Mouse (Mus musculus) neural tube, embryonic 11.5 days (tissue): ENCODE measurements at regions not wholly inside any gene's neighbourhood (a gene's known extent, or its start where the extent isn't known, plus 50 kb on each side); places are given as distances from the start of the nearest gene placed in this dataset.
"Not testable (repeated sequence)": the region's sequence is repeated elsewhere in the genome, so short reads cannot be mapped to it uniquely, and the experiment has no call there.

Experiments used
- ATAC-seq: fragments of 200-750 bp; cut with Nextera tagmentation; 2 replicates; pipeline ENCODE4 v1.8.0; 2017; ENCODE audit warnings: moderate number of reproducible peaks, mild to moderate bottlenecking, moderate TSS enrichment, moderate library complexity; ENCODE audit not compliant: insufficient read depth, low FRiP score, low TSS enrichment
- DNase-seq: peaks from one replicate; pipeline ENCODE4 v3.0.0-alpha.2; 2015; ENCODE audit warnings: low spot score
- H3K27ac ChIP-seq: fragments of 300-500 bp; sonication (generic); 2 replicates; pipeline ENCODE4 v1.5.1; 2014; ENCODE audit warnings: low read depth, mild to moderate bottlenecking, low read length
- H3K27me3 ChIP-seq: fragments of 300-500 bp; sonication (generic); 2 replicates; pipeline ENCODE4 v1.6.1; 2014; ENCODE audit warnings: mild to moderate bottlenecking, low read length, mixed read lengths; ENCODE audit not compliant: control insufficient read depth, insufficient read depth
- H3K36me3 ChIP-seq: fragments of 300-500 bp; sonication (generic); 2 replicates; pipeline ENCODE4 v1.6.1; 2014; ENCODE audit warnings: mild to moderate bottlenecking, low read length, moderate library complexity, mixed read lengths; ENCODE audit not compliant: control insufficient read depth, insufficient read depth
- H3K4me1 ChIP-seq: fragments of 300-500 bp; sonication (generic); 2 replicates; pipeline ENCODE4 v1.6.1; 2014; ENCODE audit warnings: low read length, mixed read lengths; ENCODE audit not compliant: control insufficient read depth, insufficient read depth
- H3K4me2 ChIP-seq: fragments of 300-500 bp; sonication (generic); 2 replicates; pipeline ENCODE4 v1.6.1; 2014; ENCODE audit warnings: low read depth, mild to moderate bottlenecking, moderate library complexity
- H3K4me3 ChIP-seq: fragments of 300-500 bp; sonication (generic); 2 replicates; pipeline ENCODE4 v1.5.1; 2014; ENCODE audit warnings: low read depth, low read length
- H3K9ac ChIP-seq: fragments of 300-500 bp; sonication (generic); 2 replicates; pipeline ENCODE4 v1.6.1; 2014; ENCODE audit warnings: mild to moderate bottlenecking, low read length
- H3K9me3 ChIP-seq: fragments of 300-500 bp; sonication (generic); 2 replicates; pipeline ENCODE4 v1.6.1; 2016; ENCODE audit warnings: low read length; ENCODE audit not compliant: control insufficient read depth
- WGBS: fragments of 180-500 bp; shearing (Covaris S2); extraction: QIAGEN DNeasy Blood & Tissue Kit; methylation state at CpG from one replicate; pipeline ENCODE4 v1.1.7; 2014; 5-methylcytosine and 5-hydroxymethylcytosine counted together

- Histone ChIP-seq H3K27ac (no peak overlapping the region), H3K4me2 (no peak overlapping the region), H3K4me3 (no peak overlapping the region), H3K36me3 (no peaks in the 10 kb centered on the region), H3K9ac (no peak overlapping the region), H3K27me3 (peaks cover 5% of the 10 kb centered on the region), H3K4me1 (no peaks in the 10 kb centered on the region), H3K9me3 (no peaks in the 10 kb centered on the region)
- DNase-seq (no peak), ATAC-seq (no peak)
- 54% methylated on average over 2 of the region's 2 CpGs for WGBS
These were observed 114.2 kb downstream of the Nectin1 start for GRCm38 (mm10) chr9:43857988-43858387.

GRCm38 (mm10) chr9:43858761-43859160 lies 115.0 kb downstream of the Nectin1 start:
- DNase-seq, result no peak
- 46% methylated on average over 6 of the region's 6 CpGs for WGBS
- Histone ChIP-seq H3K9ac (no peak overlapping the region), H3K9me3 (no peaks in the 10 kb centered on the region), H3K36me3 (no peaks in the 10 kb centered on the region), H3K4me2 (no peak overlapping the region), H3K4me3 (no peak overlapping the region), H3K4me1 (peaks cover 4% of the 10 kb centered on the region; the same call in 1 of the 2 replicates), H3K27ac (no peak overlapping the region), H3K27me3 (peaks cover 5% of the 10 kb centered on the region)
- ATAC-seq, result no peak

GRCm38 (mm10) chr9:43860264-43860663 lies 116.5 kb downstream of the Nectin1 start:
- H3K36me3 ChIP-seq, result no peaks in the 10 kb centered on the region
- 93% methylated on average over 2 of the region's 2 CpGs for WGBS

GRCm38 (mm10) chr9:43861375-43861774 lies 117.6 kb downstream of the Nectin1 start:
- H3K27ac ChIP-seq, result no peak overlapping the region
- peaks cover 9% of the 10 kb centered on the region for H3K27me3 ChIP-seq
- ATAC-seq (no peak), DNase-seq (no peak)
- no peaks in the 10 kb centered on the region for H3K36me3 ChIP-seq
- H3K9me3 ChIP-seq, result no peaks in the 10 kb centered on the region
- H3K9ac ChIP-seq, result no peak overlapping the region
- H3K4me3 ChIP-seq, result no peak overlapping the region
- H3K4me2 ChIP-seq, result no peak overlapping the region
- H3K4me1 ChIP-seq, result peaks cover 10% of the 10 kb centered on the region
- 19% methylated on average over 10 of the region's 10 CpGs for WGBS

More at GRCm38 (mm10) chr9:43860264-43860663, 116.5 kb downstream of the Nectin1 start:
- peaks cover 10% of the 10 kb centered on the region for H3K4me1 ChIP-seq
- peaks cover 9% of the 10 kb centered on the region for H3K27me3 ChIP-seq
- no peak overlapping the region for H3K4me3 ChIP-seq
- no peak overlapping the region for H3K9ac ChIP-seq
- ATAC-seq (no peak), DNase-seq (no peak)
- no peak overlapping the region for H3K27ac ChIP-seq
- H3K9me3 ChIP-seq, result no peaks in the 10 kb centered on the region
- no peak overlapping the region for H3K4me2 ChIP-seq

GRCm38 (mm10) chr9:43862034-43862433 lies 118.2 kb downstream of the Nectin1 start:
- H3K4me1 ChIP-seq, result peaks cover 10% of the 10 kb centered on the region
- H3K9me3 ChIP-seq, H3K4me3 ChIP-seq, DNase-seq, ATAC-seq, H3K4me2 ChIP-seq, H3K9ac ChIP-seq, H3K36me3 ChIP-seq, H3K27me3 ChIP-seq, H3K27ac ChIP-seq: not testable (repeated sequence)
- 17% methylated on average over 11 of the region's 11 CpGs for WGBS

- peak; percentile 61 for ATAC-seq
- peak; percentile 73 for DNase-seq
- Histone ChIP-seq H3K27me3 (peaks cover 9% of the 10 kb centered on the region), H3K9me3 (no peaks in the 10 kb centered on the region), H3K4me3 (no peak overlapping the region), H3K9ac (peak overlapping the region; percentile 22; the same call in 1 of the 2 replicates), H3K36me3 (no peaks in the 10 kb centered on the region), H3K27ac (peak overlapping the region; percentile 44; the same call in 1 of the 2 replicates), H3K4me2 (peak overlapping the region; percentile 36), H3K4me1 (peaks cover 10% of the 10 kb centered on the region)
- 1% methylated on average over 30 of the region's 30 CpGs for WGBS
These were observed 120.0 kb downstream of the Nectin1 start for GRCm38 (mm10) chr9:43863609-43864397.

- ATAC-seq (no peak), DNase-seq (no peak)
- Histone ChIP-seq H3K4me1 (peaks cover 10% of the 10 kb centered on the region), H3K9me3 (no peaks in the 10 kb centered on the region), H3K9ac (no peak overlapping the region), H3K27ac (no peak overlapping the region), H3K36me3 (no peaks in the 10 kb centered on the region), H3K27me3 (peaks cover 9% of the 10 kb centered on the region), H3K4me2 (no peak overlapping the region), H3K4me3 (no peak overlapping the region)
- 79% methylated on average over 12 of the region's 12 CpGs for WGBS
These were observed 123.0 kb downstream of the Nectin1 start for GRCm38 (mm10) chr9:43866802-43867201.

GRCm38 (mm10) chr9:43873841-43874240 lies 130.1 kb downstream of the Nectin1 start:
- Histone ChIP-seq H3K4me2 (no peak overlapping the region), H3K27me3 (peaks cover 5% of the 10 kb centered on the region; the same call in 1 of the 2 replicates), H3K9me3 (no peaks in the 10 kb centered on the region), H3K36me3 (no peaks in the 10 kb centered on the region), H3K27ac (no peak overlapping the region), H3K9ac (no peak overlapping the region), H3K4me1 (no peaks in the 10 kb centered on the region), H3K4me3 (no peak overlapping the region)
- 91% methylated on average over 2 of the region's 2 CpGs for WGBS
- no peak for ATAC-seq
- DNase-seq, result no peak

GRCm38 (mm10) chr9:43874332-43874731 lies 130.5 kb downstream of the Nectin1 start:
- no peak for ATAC-seq
- Histone ChIP-seq H3K4me2 (no peak overlapping the region), H3K4me1 (peaks cover 4% of the 10 kb centered on the region; the same call in 1 of the 2 replicates), H3K27ac (no peak overlapping the region), H3K27me3 (peaks cover 9% of the 10 kb centered on the region; the same call in 1 of the 2 replicates), H3K9me3 (no peaks in the 10 kb centered on the region), H3K9ac (no peak overlapping the region), H3K4me3 (no peak overlapping the region), H3K36me3 (no peaks in the 10 kb centered on the region)
- no peak for DNase-seq
- 79% methylated on average over 5 of the region's 5 CpGs for WGBS
